Mouse (Mus musculus): ENCODE data around the gene Aqp1. TPM values are rescaled to one million over a fixed set of nuclear protein-coding genes. Genes with fewer than 3 reads are reported as not detected.

Gene Aqp1
- polyA plus RNA-seq, 1 experiment: 2.0 TPM

- Histone ChIP-seq H3K27ac (ENCODE audit: insufficient read depth, low read length) (no peak overlapping the region), H3K4me3 (replicated peaks; ENCODE audit: insufficient read depth, low read depth, low read length) (no peak overlapping the region), H3K4me1 (ENCODE audit: control insufficient read depth, insufficient read depth, low read length) (no peaks in the 10 kb centered on the region), H3K27me3 (ENCODE audit: control insufficient read depth, insufficient read depth, low read length) (no peaks in the 10 kb centered on the region)
- DNase-seq: no peak
- TF ChIP-seq POLR2A (IDR thresholded peaks at IDR 0.05; ENCODE audit: borderline replicate concordance, insufficient read depth, low read length): no peak
- TF ChIP-seq CTCF (IDR thresholded peaks at IDR 0.05; ENCODE audit: borderline replicate concordance, insufficient read depth, low read depth, low read length): no peak
- WGBS: 94% methylated on average over 17 of the region's 17 CpGs
These were observed 12.2 kb upstream of the Aqp1 start for GRCm38 (mm10) chr6:55323908-55324634.

DNA sequence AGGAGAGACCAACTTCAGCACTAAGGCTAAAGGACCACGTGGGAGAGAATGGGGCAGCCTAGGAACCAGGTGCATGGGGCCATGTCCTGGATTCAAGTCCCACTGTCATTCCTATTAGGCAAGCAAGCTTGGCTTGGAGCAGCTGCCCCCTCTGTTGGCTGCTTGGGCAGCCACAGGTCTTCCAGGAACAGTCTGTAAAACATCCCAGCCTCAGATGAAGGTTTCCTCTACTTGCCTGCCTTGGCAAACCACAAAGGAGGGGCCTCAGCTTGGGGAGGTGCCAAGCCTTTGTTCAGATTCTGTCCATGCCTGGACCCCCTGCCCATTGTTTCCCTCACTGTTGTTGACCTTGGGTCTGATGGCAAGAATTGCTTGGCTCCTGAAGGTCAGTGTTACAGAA, 11.4 kb upstream of the Aqp1 start:
- Histone ChIP-seq H3K4me3 (replicated peaks; ENCODE audit: insufficient read depth, low read depth, low read length) (no peak overlapping the region), H3K27me3 (ENCODE audit: control insufficient read depth, insufficient read depth, low read length) (no peaks in the 10 kb centered on the region), H3K4me1 (ENCODE audit: control insufficient read depth, insufficient read depth, low read length) (no peaks in the 10 kb centered on the region), H3K27ac (ENCODE audit: insufficient read depth, low read length) (no peak overlapping the region)
- 56% methylated on average over 1 of the region's 1 CpGs for WGBS
- no peak for TF ChIP-seq POLR2A (IDR thresholded peaks at IDR 0.05; ENCODE audit: borderline replicate concordance, insufficient read depth, low read length)
- no peak for TF ChIP-seq CTCF (IDR thresholded peaks at IDR 0.05; ENCODE audit: borderline replicate concordance, insufficient read depth, low read depth, low read length)
- no peak for DNase-seq

DNA sequence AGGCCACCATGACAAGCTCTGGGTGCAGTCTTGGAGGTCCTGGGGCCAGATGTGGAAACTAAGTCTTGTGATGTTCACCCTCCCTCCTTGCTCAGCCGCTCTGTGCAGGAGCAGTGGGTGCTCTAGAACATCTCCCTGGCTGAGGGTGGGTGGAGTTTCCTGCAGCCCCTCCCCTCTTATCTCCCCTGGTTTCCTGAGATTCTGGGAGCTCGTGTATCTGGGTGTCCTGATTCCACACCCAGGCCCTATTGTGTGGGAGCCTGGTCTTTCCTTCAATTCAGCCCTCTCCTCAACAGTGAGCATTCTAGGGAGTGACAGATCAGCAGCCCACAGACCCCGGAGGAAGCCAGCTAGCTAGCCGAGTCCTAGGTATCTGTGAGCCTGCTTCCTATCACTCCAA, 9.9 kb upstream of the Aqp1 start:
- H3K4me1 ChIP-seq (ENCODE audit: control insufficient read depth, insufficient read depth, low read length): no peaks in the 10 kb centered on the region
- no peak overlapping the region for H3K27ac ChIP-seq (ENCODE audit: insufficient read depth, low read length)
- DNase-seq: no peak
- TF ChIP-seq POLR2A (IDR thresholded peaks at IDR 0.05; ENCODE audit: borderline replicate concordance, insufficient read depth, low read length) (no peak), CTCF (IDR thresholded peaks at IDR 0.05; ENCODE audit: borderline replicate concordance, insufficient read depth, low read depth, low read length) (no peak)
- 85% methylated on average over 4 of the region's 4 CpGs for WGBS
- no peak overlapping the region for H3K4me3 ChIP-seq (replicated peaks; ENCODE audit: insufficient read depth, low read depth, low read length)
- no peaks in the 10 kb centered on the region for H3K27me3 ChIP-seq (ENCODE audit: control insufficient read depth, insufficient read depth, low read length)

DNA sequence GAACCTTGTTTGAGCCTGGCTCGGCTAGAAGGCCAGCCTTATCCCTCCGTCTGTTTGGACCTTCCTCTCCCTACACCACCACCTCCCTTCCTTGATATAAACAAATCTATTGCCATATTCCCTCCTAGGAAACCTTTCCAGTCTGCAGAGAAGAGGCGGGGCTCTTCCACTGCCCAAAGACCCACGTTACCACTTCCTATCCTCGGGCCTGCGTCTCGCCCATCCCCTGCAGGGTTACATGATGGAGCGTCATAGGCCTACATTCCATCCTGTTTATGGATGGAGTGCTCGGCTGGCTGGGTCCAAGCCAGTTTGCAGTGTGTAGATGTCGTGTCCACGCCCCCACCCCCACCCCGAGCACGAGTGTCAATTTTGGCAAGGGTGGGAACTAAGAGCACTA, 8.9 kb upstream of the Aqp1 start:
- Histone ChIP-seq H3K27me3 (ENCODE audit: control insufficient read depth, insufficient read depth, low read length) (no peaks in the 10 kb centered on the region), H3K4me3 (replicated peaks; ENCODE audit: insufficient read depth, low read depth, low read length) (no peak overlapping the region), H3K4me1 (ENCODE audit: control insufficient read depth, insufficient read depth, low read length) (no peaks in the 10 kb centered on the region), H3K27ac (ENCODE audit: insufficient read depth, low read length) (no peak overlapping the region)
- DNase-seq: no peak
- 68% methylated on average over 13 of the region's 13 CpGs for WGBS
- TF ChIP-seq CTCF (IDR thresholded peaks at IDR 0.05; ENCODE audit: borderline replicate concordance, insufficient read depth, low read depth, low read length) (no peak), POLR2A (IDR thresholded peaks at IDR 0.05; ENCODE audit: borderline replicate concordance, insufficient read depth, low read length) (no peak)

DNA sequence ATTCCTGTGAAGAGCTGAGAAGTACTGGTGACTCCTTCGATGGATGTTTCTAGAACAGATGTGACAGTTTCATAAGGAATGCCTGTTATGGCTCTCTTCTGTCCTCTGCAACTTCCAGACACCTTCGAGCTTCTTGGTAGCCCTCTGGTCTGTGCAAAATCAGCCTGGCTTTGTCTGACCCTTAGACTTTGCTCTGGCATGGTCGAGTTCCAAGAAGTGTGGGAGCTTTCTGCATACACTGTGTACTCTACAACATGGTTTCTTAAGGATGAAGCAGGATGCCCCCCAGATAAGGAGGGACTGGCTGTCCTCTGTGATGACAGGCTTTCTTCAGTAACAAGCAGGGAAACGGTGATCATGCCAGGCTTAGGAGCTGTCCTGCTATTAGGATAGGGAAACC, 8.1 kb upstream of the Aqp1 start:
- no peaks in the 10 kb centered on the region for H3K27me3 ChIP-seq (ENCODE audit: control insufficient read depth, insufficient read depth, low read length)
- H3K4me1 ChIP-seq (ENCODE audit: control insufficient read depth, insufficient read depth, low read length): no peaks in the 10 kb centered on the region
- H3K27ac ChIP-seq (ENCODE audit: insufficient read depth, low read length): no peak overlapping the region
- DNase-seq: no peak
- no peak overlapping the region for H3K4me3 ChIP-seq (replicated peaks; ENCODE audit: insufficient read depth, low read depth, low read length)
- 78% methylated on average over 4 of the region's 4 CpGs for WGBS
- TF ChIP-seq CTCF (IDR thresholded peaks at IDR 0.05; ENCODE audit: borderline replicate concordance, insufficient read depth, low read depth, low read length): no peak

DNA sequence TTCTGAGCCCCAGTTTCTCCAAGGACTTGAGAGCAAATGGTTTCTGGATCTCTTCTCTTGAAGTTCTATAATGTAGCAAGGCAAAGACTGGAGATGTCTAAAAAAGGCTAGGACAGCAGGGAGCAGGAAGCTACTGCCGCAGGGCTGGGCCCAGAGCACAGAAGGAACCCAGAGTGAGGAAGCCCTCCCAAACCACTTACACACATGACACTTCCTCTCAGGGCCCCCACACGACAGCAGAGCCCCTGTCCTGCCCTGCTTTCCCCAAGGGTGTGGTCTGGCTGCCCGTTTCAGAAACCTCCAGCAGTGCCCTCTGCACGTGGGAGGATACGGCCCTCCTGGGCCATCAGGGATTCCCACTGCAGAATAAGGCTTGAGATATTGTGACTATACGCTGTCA, 4.9 kb upstream of the Aqp1 start:
- 53% methylated on average over 6 of the region's 6 CpGs for WGBS
- DNase-seq: no peak
- Histone ChIP-seq H3K4me1 (ENCODE audit: control insufficient read depth, insufficient read depth, low read length) (no peaks in the 10 kb centered on the region; the same call in 1 of the 2 replicates), H3K4me3 (replicated peaks; ENCODE audit: insufficient read depth, low read depth, low read length) (no peak overlapping the region), H3K27ac (ENCODE audit: insufficient read depth, low read length) (no peak overlapping the region), H3K27me3 (ENCODE audit: control insufficient read depth, insufficient read depth, low read length) (no peaks in the 10 kb centered on the region)
- TF ChIP-seq CTCF (IDR thresholded peaks at IDR 0.05; ENCODE audit: borderline replicate concordance, insufficient read depth, low read depth, low read length) (no peak), POLR2A (IDR thresholded peaks at IDR 0.05; ENCODE audit: borderline replicate concordance, insufficient read depth, low read length) (no peak)

GRCm38 (mm10) chr6:55332100-55332772, 4.0 kb upstream of the Aqp1 start:
- H3K4me1 ChIP-seq (ENCODE audit: control insufficient read depth, insufficient read depth, low read length): no peaks in the 10 kb centered on the region; the same call in 1 of the 2 replicates
- no peaks in the 10 kb centered on the region for H3K27me3 ChIP-seq (ENCODE audit: control insufficient read depth, insufficient read depth, low read length)
- no peak for DNase-seq
- H3K4me3 ChIP-seq (replicated peaks; ENCODE audit: insufficient read depth, low read depth, low read length): no peak overlapping the region
- WGBS: 35% methylated on average over 5 of the region's 5 CpGs
- H3K27ac ChIP-seq (ENCODE audit: insufficient read depth, low read length): no peak overlapping the region
- no peak for TF ChIP-seq CTCF (IDR thresholded peaks at IDR 0.05; ENCODE audit: borderline replicate concordance, insufficient read depth, low read depth, low read length)
- TF ChIP-seq POLR2A (IDR thresholded peaks at IDR 0.05; ENCODE audit: borderline replicate concordance, insufficient read depth, low read length): no peak

GRCm38 (mm10) chr6:55332773-55333109, 3.5 kb upstream of the Aqp1 start:
- H3K27me3 ChIP-seq (ENCODE audit: control insufficient read depth, insufficient read depth, low read length): no peaks in the 10 kb centered on the region
- TF ChIP-seq CTCF (IDR thresholded peaks at IDR 0.05; ENCODE audit: borderline replicate concordance, insufficient read depth, low read depth, low read length): no peak
- H3K27ac ChIP-seq (ENCODE audit: insufficient read depth, low read length): no peak overlapping the region
- H3K4me3 ChIP-seq (replicated peaks; ENCODE audit: insufficient read depth, low read depth, low read length): no peak overlapping the region
- H3K4me1 ChIP-seq (ENCODE audit: control insufficient read depth, insufficient read depth, low read length): no peaks in the 10 kb centered on the region; the same call in 1 of the 2 replicates
- 47% methylated on average over 6 of the region's 6 CpGs for WGBS
- no peak for DNase-seq
